Mouse (Mus musculus) limb, embryonic 10.5 days (tissue): ENCODE data around the gene Pdcd2. TPM values are rescaled to one million over a fixed set of nuclear protein-coding genes. Genes with fewer than 3 reads are reported as not detected.
A peak's percentile ranks its signal among the peaks of the same experiment; 100 is the strongest.

Experiments
- DNase-seq: peaks from one replicate; pipeline ENCODE4 v3.0.0-alpha.2; 2017; ENCODE audit warnings: low spot score
- H3K27ac ChIP-seq: fragments of 300-500 bp; sonication (generic); 2 replicates; pipeline ENCODE4 v1.5.1; 2016; ENCODE audit warnings: mild to moderate bottlenecking
- H3K27me3 ChIP-seq: fragments of 300-500 bp; sonication (generic); 2 replicates; pipeline ENCODE4 v1.6.1; 2016; ENCODE audit warnings: low read depth, mild to moderate bottlenecking; ENCODE audit not compliant: poor library complexity, severe bottlenecking
- H3K36me3 ChIP-seq: fragments of 300-500 bp; sonication (generic); 2 replicates; pipeline ENCODE4 v1.6.1; 2016; ENCODE audit warnings: mild to moderate bottlenecking, moderate library complexity
- H3K4me1 ChIP-seq: fragments of 300-500 bp; sonication (generic); 2 replicates; pipeline ENCODE4 v1.6.1; 2016
- H3K4me3 ChIP-seq: fragments of 300-500 bp; sonication (generic); 2 replicates; pipeline ENCODE4 v1.5.1; 2016; ENCODE audit warnings: mild to moderate bottlenecking, moderate library complexity
- H3K9me3 ChIP-seq: fragments of 300-500 bp; sonication (generic); replicated peaks from 2 replicates; pipeline ENCODE4 v1.6.1; 2016; ENCODE audit warnings: mild to moderate bottlenecking
- WGBS: fragments of 180-500 bp; shearing (Covaris S2); methylation state at CpG from one replicate; pipeline ENCODE4 v1.1.7; 2016; 5-methylcytosine and 5-hydroxymethylcytosine counted together
- polyA plus RNA-seq: library from polyadenylated mRNA; unstranded; fragments of >200 nt; fragmentation: Nextera tagmentation; extraction: Ambion mirVana; gene quantifications from 2 replicates; pipeline ENCODE4 v1.2.1, GENCODE M21; 2016

The Pdcd2 gene
- polyA plus RNA-seq, 1 experiment from 2014 or later = 47.9 TPM

DNA sequence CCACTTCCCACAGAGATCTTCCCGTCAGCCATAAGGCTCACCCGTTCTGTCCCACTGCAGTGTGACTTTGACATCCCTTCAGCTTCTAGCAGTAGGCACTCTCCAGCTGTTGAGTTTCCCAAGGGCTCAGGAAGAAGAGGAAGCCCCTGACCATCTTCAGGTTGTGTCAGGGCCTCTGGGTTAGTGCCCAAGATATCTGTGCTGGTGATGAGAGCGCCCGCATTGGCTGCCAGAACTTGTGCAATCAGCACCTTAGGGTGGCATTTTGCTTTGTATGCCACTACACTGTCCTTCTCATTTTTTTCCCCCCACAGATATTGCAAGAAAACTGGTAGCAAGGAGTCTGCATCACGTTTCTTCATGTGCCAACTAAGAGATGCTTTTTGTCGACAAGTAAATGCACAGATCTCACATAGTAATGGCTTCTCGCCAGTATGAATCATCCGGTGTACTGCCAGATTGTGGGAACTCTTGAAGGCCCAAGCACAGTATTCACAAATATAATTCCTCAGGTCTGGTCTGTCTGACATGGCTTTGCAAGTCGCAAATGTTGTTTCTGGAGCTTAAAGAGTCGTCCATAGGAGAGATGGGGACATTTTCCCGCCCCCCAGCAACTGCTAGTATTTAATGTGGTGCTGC lies 8.2 kb upstream of the Pdcd2 start:
- Histone ChIP-seq H3K27ac (no peak overlapping the region), H3K27me3 (peaks cover 38% of the 10 kb centered on the region), H3K4me1 (0 out of 2 replicates have a peak, but pooled peaks cover 4% of the 10 kb centered on the region), H3K36me3 (no peaks in the 10 kb centered on the region), H3K9me3 (no peaks in the 10 kb centered on the region), H3K4me3 (no peak overlapping the region)
- 68% methylated on average over 11 of the region's 11 CpGs for WGBS
- DNase-seq = no peak

DNA sequence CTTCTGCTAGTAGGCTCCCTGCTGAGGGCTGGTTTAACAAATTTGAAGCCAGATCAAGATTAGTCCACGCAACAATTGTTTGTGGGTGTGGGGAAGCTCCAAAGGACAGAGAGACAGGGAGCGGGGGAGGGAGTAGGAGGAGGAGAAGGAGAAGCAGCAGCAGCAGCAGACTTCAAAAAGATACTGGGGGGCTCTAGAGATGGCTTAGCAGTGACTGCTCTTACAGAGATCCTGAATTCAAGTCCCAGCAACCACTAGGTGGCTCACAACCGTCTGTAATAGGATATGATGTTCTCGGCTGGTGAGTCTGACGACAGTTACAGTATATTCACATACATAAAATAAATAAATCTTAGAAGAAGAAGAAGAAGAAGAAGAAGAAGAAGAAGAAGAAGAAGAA lies 3.0 kb upstream of the Pdcd2 start:
- Histone ChIP-seq H3K9me3 (no peaks in the 10 kb centered on the region), H3K27ac (no peak overlapping the region), H3K4me1 (peaks cover 11% of the 10 kb centered on the region), H3K27me3 (peaks cover 7% of the 10 kb centered on the region), H3K4me3 (no peak overlapping the region), H3K36me3 (peaks cover 6% of the 10 kb centered on the region)
- peak; percentile 38 for DNase-seq
- 10% methylated on average over 5 of the region's 5 CpGs for WGBS

DNA sequence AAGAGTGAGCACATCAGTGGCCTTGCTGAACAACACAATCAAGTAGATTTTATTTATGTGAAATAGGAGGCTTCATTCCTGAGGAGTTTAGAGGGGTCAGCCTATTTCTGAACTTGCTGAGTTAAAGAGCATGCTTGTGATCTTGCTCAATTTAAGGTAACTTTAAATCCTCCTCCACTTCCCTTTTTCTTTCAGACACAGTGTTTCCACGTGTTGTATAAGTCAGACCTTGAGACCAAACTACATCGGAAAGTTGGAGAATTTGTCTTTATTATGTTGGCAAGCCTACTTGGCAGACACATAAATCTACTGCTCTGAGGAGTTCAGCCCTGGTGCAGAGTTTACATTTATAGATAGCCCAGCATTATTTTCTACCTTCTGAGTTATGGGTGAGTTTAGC lies 1.8 kb upstream of the Pdcd2 start:
- no peak overlapping the region for H3K4me3 ChIP-seq
- no peaks in the 10 kb centered on the region for H3K27me3 ChIP-seq
- no peak overlapping the region for H3K27ac ChIP-seq
- H3K9me3 ChIP-seq = no peaks in the 10 kb centered on the region
- 83% methylated on average over 2 of the region's 2 CpGs for WGBS
- H3K4me1 ChIP-seq = peaks cover 11% of the 10 kb centered on the region
- no peak for DNase-seq
- peaks cover 19% of the 10 kb centered on the region for H3K36me3 ChIP-seq

DNA sequence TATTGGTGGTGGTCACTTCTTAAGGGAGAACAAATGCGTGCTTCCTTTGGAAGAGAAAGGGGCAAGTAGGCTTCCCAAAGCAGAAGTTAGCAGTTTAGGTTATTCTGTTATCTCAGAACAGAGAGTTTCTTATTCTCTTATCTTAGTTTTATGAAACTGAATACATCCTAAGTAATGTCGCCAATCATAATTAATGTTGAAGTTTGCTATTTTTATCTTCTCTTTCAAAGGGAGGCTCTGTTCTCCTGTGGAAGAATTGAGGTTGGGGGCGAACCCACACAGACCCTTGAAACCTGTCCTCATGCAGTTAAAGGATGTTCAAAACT lies 673 bp upstream of the Pdcd2 start:
- H3K4me1 ChIP-seq = peaks cover 11% of the 10 kb centered on the region
- H3K27me3 ChIP-seq = no peaks in the 10 kb centered on the region
- H3K4me3 ChIP-seq = peak overlapping the region; percentile 80
- DNase-seq = no peak
- H3K27ac ChIP-seq = peak overlapping the region; percentile 89
- peaks cover 30% of the 10 kb centered on the region for H3K36me3 ChIP-seq
- WGBS = 62% methylated on average over 3 of the region's 3 CpGs
- no peaks in the 10 kb centered on the region for H3K9me3 ChIP-seq

DNA sequence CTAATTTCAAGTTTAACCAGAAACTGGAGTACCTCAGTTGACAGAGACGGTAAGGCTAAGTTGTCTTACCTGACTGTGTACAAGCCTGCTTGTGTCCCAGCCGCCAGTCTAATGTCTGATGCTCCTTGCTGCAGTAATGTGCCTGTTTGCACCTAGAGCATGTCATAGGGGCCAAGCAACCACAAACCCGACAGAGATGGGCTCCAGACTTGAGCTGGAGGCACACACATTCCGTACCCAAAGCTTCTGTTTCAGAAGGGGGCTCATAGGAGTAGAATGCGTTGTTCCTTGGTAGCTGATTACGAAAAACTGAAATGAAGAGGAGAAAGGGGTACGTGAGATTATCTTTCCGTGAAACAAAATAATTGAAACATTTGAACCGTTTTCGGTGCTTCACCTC lies 797 bp downstream of the Pdcd2 start:
- no peak for DNase-seq
- 20% methylated on average over 10 of the region's 10 CpGs for WGBS
- H3K4me3 ChIP-seq = peak overlapping the region; percentile 80
- no peaks in the 10 kb centered on the region for H3K9me3 ChIP-seq
- peak overlapping the region; percentile 89 for H3K27ac ChIP-seq
- no peaks in the 10 kb centered on the region for H3K27me3 ChIP-seq
- peaks cover 11% of the 10 kb centered on the region for H3K4me1 ChIP-seq
- peaks cover 45% of the 10 kb centered on the region for H3K36me3 ChIP-seq

DNA sequence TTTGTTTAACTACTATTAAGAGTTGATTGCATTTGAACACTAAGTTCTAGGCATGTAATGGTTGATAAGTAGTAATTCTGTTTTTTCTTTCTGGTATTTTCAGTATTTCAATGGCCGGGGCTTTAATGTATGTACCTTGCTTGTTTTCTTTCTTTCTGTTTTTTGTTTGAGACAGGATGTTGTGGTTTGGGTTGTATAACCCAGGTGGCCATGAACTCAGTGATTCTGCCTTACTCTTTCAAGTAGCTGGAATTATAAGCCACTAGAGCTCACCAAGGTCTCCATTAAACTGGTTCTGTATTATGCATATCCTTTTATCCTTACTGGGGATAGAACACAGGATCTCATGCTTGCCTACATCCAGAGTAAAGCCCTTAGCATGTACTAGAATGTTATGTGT lies 8.3 kb downstream of the Pdcd2 start:
- no peaks in the 10 kb centered on the region for H3K9me3 ChIP-seq
- DNase-seq = no peak
- no peak overlapping the region for H3K4me3 ChIP-seq
- no peaks in the 10 kb centered on the region for H3K4me1 ChIP-seq
- no peaks in the 10 kb centered on the region for H3K27me3 ChIP-seq
- 98% methylated on average over 1 of the region's 1 CpGs for WGBS
- H3K36me3 ChIP-seq = peaks cover 99% of the 10 kb centered on the region
- no peak overlapping the region for H3K27ac ChIP-seq

DNA sequence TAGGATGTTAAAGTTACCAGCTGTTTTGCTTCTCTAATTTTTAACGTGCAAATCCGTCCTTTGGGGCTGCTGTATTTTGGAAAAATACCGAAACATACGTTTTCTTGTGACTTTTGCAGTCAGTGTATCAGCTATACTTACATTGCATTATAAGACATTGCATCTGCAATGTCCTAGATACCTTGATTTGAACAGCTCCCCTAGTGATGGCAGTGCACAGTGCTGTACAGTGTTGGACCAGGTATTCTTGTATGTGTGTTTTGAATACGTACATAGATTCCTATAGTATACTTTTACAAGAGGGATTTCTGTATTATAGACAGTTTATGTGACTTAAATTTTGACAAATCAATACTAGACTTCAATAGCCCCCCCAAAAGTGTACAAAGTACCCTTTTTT lies 8.9 kb downstream of the Pdcd2 start:
- DNase-seq = no peak
- Histone ChIP-seq H3K27me3 (no peaks in the 10 kb centered on the region), H3K9me3 (no peaks in the 10 kb centered on the region), H3K36me3 (peaks cover 99% of the 10 kb centered on the region), H3K27ac (no peak overlapping the region), H3K4me1 (no peaks in the 10 kb centered on the region), H3K4me3 (no peak overlapping the region)
- WGBS = 91% methylated on average over 5 of the region's 5 CpGs

DNA sequence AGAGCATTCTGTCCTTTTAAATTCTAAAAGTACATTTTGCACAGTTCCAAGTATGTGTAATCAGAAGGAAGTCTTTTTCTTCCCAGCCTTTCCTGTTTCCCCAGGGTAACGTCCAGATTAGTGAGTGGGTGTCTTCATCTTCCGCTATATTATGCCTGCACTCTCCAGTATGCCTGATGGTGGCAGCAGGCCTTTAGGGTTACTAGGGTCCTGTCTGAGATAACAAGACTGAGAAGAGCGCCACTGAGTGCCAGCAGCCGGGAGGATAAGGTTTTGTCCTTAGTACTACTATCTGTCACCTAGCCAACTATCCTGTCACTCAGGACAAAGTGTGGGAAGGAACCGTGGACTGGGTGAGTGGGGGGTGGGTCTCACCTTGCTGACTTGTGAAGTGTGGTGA lies 9.3 kb downstream of the Pdcd2 start:
- WGBS = 83% methylated on average over 5 of the region's 5 CpGs

DNA sequence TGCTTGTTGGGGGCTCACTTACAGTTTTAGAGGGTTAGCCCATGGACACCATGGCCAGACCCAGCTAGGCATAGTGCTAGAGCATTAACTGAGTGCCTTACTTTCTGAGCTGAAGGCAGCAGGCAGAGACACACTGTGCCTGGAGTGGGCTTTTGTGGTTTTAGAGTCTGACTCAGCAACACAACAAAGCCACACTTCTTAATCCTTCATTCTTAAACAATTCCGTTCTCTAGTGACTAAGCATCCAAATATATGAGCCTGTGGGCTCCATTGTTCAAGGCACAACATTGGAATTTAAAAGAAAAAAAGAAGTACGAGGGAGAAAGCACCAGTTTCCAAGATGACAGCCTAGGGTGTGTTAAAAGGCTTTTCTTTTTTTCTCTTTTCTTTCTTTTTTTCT lies 16.4 kb downstream of the Pdcd2 start:
- no peak overlapping the region for H3K27ac ChIP-seq
- H3K36me3 ChIP-seq = peaks cover 100% of the 10 kb centered on the region
- no peaks in the 10 kb centered on the region for H3K4me1 ChIP-seq
- no peak overlapping the region for H3K4me3 ChIP-seq
- no peak for DNase-seq
- no peaks in the 10 kb centered on the region for H3K9me3 ChIP-seq
- no peaks in the 10 kb centered on the region for H3K27me3 ChIP-seq
- 87% methylated on average over 2 of the region's 2 CpGs for WGBS

More for the DNA sequence above, 9.3 kb downstream of the Pdcd2 start:
- no peak overlapping the region for H3K4me3 ChIP-seq
- no peaks in the 10 kb centered on the region for H3K27me3 ChIP-seq
- H3K27ac ChIP-seq = no peak overlapping the region
- no peak for DNase-seq
- no peaks in the 10 kb centered on the region for H3K4me1 ChIP-seq
- H3K9me3 ChIP-seq = no peaks in the 10 kb centered on the region
- peaks cover 99% of the 10 kb centered on the region for H3K36me3 ChIP-seq

DNA sequence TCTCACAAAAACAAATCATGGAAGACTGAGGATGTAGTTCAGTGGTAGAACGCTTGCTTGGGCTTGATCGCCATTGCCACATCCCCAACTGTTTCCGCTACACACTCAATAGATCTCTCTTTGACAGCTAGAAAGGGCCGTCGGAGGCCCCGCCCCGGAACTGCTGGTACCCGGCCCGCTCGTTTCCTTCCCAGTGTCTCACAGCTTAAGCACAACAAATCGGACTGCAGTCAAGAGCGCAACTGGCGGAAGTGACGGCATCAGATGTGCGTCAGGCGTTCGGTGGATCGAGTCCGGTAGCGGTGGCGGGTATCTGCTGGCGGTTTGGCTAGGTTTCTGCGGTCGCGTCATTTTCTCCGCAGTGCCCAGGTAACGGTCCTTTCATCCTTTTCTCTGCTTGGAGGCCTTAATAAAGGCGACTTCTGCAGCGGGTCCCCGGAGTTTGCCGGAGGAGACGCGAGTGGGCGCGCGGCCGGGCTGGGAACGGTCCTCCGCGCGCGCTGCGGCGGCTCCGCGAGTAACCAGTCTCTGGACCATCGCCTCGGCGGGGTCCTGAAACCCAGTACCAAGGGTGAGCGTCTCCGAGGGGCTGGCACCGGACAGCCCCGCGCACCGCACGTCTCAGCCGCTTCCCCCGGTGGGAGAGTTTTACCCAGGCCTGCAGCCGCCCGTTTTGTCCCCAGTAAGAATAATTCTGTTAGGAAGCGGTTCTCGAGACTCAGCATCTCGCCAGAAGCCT lies 27.3 kb downstream of the Pdcd2 start, which contains the start of the genes Psmb1 and Tbp:
Psmb1 (minus strand) TSS at position 96 of the 739 bp plus-strand sequence.
Tbp (plus strand) TSS at position 233 of the 739 bp plus-strand sequence.
- Histone ChIP-seq H3K27me3 (no peaks in the 10 kb centered on the region), H3K4me3 (peak within 1 kb of the TSS; percentile 96), H3K4me1 (peaks cover 31% of the 10 kb centered on the region), H3K36me3 (peaks cover 40% of the 10 kb centered on the region), H3K9me3 (no peaks in the 10 kb centered on the region), H3K27ac (peak within 1 kb of the TSS; percentile 92)
- peak; percentile 99 for DNase-seq
- WGBS = under 1% methylated on average over 63 of the region's 63 CpGs

DNA sequence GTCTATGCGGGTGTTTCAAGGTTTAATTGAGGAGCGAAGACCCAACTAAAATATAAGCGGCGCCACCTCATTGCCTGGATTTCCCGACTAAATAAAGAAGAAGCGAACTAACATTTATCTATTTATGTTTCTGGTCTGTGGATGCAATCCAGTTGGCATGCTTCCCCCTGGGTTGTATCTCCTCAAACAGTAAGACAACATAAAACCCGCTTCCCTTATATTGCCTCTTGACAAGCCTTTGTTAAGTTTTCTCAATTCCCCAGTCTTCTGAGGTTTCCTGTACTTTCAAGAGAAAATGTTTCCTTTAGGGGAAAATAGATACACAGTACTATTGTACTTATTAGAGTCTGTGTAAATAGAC lies 28.4 kb downstream of the Pdcd2 start:
- 46% methylated on average over 7 of the region's 7 CpGs for WGBS
- Histone ChIP-seq H3K27ac (peak overlapping the region; percentile 92), H3K4me1 (peaks cover 31% of the 10 kb centered on the region), H3K4me3 (peak overlapping the region; percentile 96), H3K36me3 (peaks cover 39% of the 10 kb centered on the region), H3K27me3 (no peaks in the 10 kb centered on the region), H3K9me3 (no peaks in the 10 kb centered on the region)
- DNase-seq = no peak

DNA sequence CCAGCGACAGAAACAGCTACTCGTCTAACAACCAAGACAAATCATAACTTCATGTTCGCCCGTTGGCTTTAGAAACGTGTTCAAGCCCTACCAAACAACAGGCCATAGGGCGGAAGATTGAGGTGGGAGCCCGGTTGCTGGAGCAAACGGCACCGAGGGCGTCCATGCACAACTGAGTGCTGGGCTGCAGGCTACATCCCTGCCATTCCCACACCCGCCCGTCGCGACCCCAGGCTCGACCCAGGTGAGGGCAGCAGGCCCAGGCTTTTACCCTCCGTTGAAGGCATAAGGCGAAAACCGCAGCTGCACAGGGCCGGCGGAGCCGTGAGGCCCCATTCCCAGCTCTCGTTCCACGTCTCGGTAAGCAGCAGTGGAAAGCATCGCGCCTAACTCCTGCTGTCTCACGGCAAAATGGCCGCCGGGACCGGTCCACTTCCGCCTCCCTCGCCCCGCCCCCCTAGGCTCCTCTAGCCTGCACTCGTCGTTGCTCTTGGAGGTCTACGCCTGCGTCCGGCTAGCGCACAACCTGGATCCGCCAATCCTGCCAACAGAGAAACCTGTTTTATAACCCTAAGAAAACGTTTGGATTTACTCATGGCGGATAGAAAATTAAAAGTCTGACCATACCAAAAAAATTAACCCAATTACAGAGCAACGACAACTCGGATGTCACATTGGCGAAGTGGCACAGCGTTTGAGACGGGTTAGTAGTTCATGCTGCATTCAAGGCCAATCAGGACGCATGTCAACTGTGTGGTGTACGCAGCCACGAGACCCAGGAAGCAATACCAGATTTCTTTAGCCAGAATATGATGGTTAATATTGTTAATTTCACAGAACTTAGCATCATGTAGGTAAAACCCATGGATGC lies 29.0 kb downstream of the Pdcd2 start:
- Histone ChIP-seq H3K36me3 (peaks cover 41% of the 10 kb centered on the region), H3K27ac (peak overlapping the region; percentile 92), H3K4me3 (peak overlapping the region; percentile 96), H3K9me3 (no peaks in the 10 kb centered on the region), H3K4me1 (peaks cover 31% of the 10 kb centered on the region), H3K27me3 (no peaks in the 10 kb centered on the region)
- peak; percentile 95 for DNase-seq
- WGBS = 2% methylated on average over 50 of the region's 50 CpGs

DNA sequence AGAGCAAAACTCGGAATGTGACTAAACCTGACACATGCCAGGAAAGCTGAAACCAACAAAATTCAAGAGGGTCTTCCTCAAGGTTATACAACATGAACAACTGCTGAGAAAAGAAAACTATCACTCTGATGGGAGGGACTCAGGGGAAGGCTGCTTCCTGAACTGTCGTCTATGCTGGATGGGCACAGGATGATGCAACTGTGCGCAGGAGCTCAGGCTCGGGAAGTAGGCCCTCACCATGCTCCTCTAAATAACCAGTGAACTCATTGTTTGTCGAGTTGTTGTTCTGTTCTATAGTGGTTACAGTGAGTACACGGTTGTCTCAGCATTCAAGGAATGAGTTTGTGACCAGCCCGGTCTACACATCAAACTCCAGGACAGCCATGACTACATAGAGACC lies 36.6 kb downstream of the Pdcd2 start:
- no peak for DNase-seq
- Histone ChIP-seq H3K36me3 (peaks cover 73% of the 10 kb centered on the region), H3K4me3 (no peak overlapping the region), H3K27ac (no peak overlapping the region), H3K27me3 (no peaks in the 10 kb centered on the region), H3K4me1 (no peaks in the 10 kb centered on the region), H3K9me3 (no peaks in the 10 kb centered on the region)
- 95% methylated on average over 7 of the region's 7 CpGs for WGBS
